Comparison of ENCODE assay signal across 17 mouse cellular contexts in genomic region chr10:126799393-126799792, GRCm38 (mm10).
A peak's percentile ranks its signal among the peaks of the same experiment; 100 is the strongest.
DNase-seq lines count a peak whose midpoint lies in the region; ATAC-seq and TF ChIP-seq lines count a peak whose summit lies in the region.
"Had no signal": no experiment of that assay in that cellular context is flagged by ENCODE, and none has a peak within 500 bp of the region (broad histone marks: within the 10 kb centered on the region; RNA-seq: fewer than 3 reads in every experiment).

No protein-coding gene starts in this region.

- no peak for ATAC-seq in liver, postnatal 0 days
- no peak for ATAC-seq in liver, embryonic 11.5 days (replicated peaks; ENCODE audit: low FRiP score)
- peak; percentile 35; the same call in 1 of the 2 replicates for ATAC-seq in megakaryocyte, adult 5-6 weeks (ENCODE audit: poor library complexity, severe bottlenecking)
- ATAC-seq: intestine, embryonic 16.5 days had no signal

- no peaks in the 10 kb centered on the region for H3K27me3 ChIP-seq in liver, postnatal 0 days (ENCODE audit: insufficient read depth, low read length)
- H3K27me3 ChIP-seq in liver, embryonic 11.5 days (replicated peaks; ENCODE audit: control insufficient read depth, insufficient read depth, low read length) = no peaks in the 10 kb centered on the region
- no peaks in the 10 kb centered on the region for H3K27me3 ChIP-seq in ES-Bruce4 (ENCODE audit: control insufficient read depth, insufficient read depth, low read length, poor library complexity, severe bottlenecking)
- H3K27me3 ChIP-seq: heart, embryonic 15.5 days; limb, embryonic 13.5 days had no signal

- H3K9ac ChIP-seq in liver, postnatal 0 days (replicated peaks) = no peak overlapping the region
- H3K9ac ChIP-seq in liver, embryonic 11.5 days (ENCODE audit: low read depth, low read length) = no peak overlapping the region
- no peak overlapping the region for H3K9ac ChIP-seq in ES-Bruce4 (ENCODE audit: low read depth, poor library complexity, severe bottlenecking)
- H3K9ac ChIP-seq: heart, embryonic 15.5 days; limb, embryonic 13.5 days had no signal

- TF ChIP-seq EP300 in liver, postnatal 0 days (IDR thresholded peaks at IDR 0.05; ENCODE audit: low read depth) = no peak
- TF ChIP-seq EP300 in ES-Bruce4 (IDR thresholded peaks at IDR 0.05; ENCODE audit: insufficient read depth, low read depth, low read length) = no peak

- H3K27ac ChIP-seq in liver, postnatal 0 days (ENCODE audit: low read depth) = no peak overlapping the region
- H3K27ac ChIP-seq in liver, embryonic 11.5 days (ENCODE audit: low read depth, low read length) = no peak overlapping the region
- no peak overlapping the region for H3K27ac ChIP-seq in ES-Bruce4 (ENCODE audit: insufficient read depth, low read length)
- H3K27ac ChIP-seq: heart, embryonic 15.5 days; limb, embryonic 13.5 days had no signal

- no peaks in the 10 kb centered on the region for H3K36me3 ChIP-seq in liver, postnatal 0 days (replicated peaks; ENCODE audit: insufficient read depth, low read length)
- no peaks in the 10 kb centered on the region for H3K36me3 ChIP-seq in liver, embryonic 11.5 days (ENCODE audit: control insufficient read depth, insufficient read depth, low read length)
- H3K36me3 ChIP-seq in ES-Bruce4 (ENCODE audit: control insufficient read depth, insufficient read depth, low read length, poor library complexity, severe bottlenecking) = no peaks in the 10 kb centered on the region
- H3K36me3 ChIP-seq: G1E; heart, embryonic 15.5 days; limb, embryonic 13.5 days had no signal

- TF ChIP-seq CTCF in liver, postnatal 0 days (IDR thresholded peaks at IDR 0.05; ENCODE audit: low read depth) = 0 out of 2 replicates have a peak, but pooled peaks have one; percentile 22
- peak; percentile 21 for TF ChIP-seq CTCF in ES-Bruce4 (IDR thresholded peaks at IDR 0.05; ENCODE audit: low read depth, low read length)

- intact Hi-C loops in heart, postnatal 36 days (cut with DNase I) = no loop called here

- TF ChIP-seq POLR2A in ES-Bruce4 (IDR thresholded peaks at IDR 0.05; ENCODE audit: insufficient read depth, low read length) = no peak

- no peak overlapping the region for H3K4me2 ChIP-seq in liver, postnatal 0 days (ENCODE audit: low read depth, low read length)
- H3K4me2 ChIP-seq in liver, embryonic 11.5 days = no peak overlapping the region
- H3K4me2 ChIP-seq: heart, embryonic 15.5 days; limb, embryonic 13.5 days had no signal

- H3K4me3 ChIP-seq in liver, postnatal 0 days (ENCODE audit: low read depth, low read length) = no peak overlapping the region
- H3K4me3 ChIP-seq in liver, embryonic 11.5 days (ENCODE audit: low read depth, low read length) = no peak overlapping the region
- H3K4me3 ChIP-seq in ES-Bruce4 (ENCODE audit: low read depth, low read length) = no peak overlapping the region
- H3K4me3 ChIP-seq: heart, embryonic 15.5 days; limb, embryonic 13.5 days; myocyte had no signal

- peak; percentile 69 for DNase-seq in heart, adult 11 months
- no peak for DNase-seq in heart, postnatal 36 days
- DNase-seq in liver, postnatal 0 days = no peak
- DNase-seq in liver, embryonic 11.5 days (ENCODE audit: low spot score) = no peak
- no peak for DNase-seq in thymus, postnatal 25 days
- DNase-seq: adrenal gland, postnatal 10 days; B cell, adult 2 months; lung, adult 2 months; retina, postnatal 1 day; thymus, postnatal 14 days had no signal

- WGBS in liver, postnatal 0 days (ENCODE audit: insufficient replicate concordance) = 47% methylated on average over 4 of the region's 4 CpGs
- 48% methylated on average over 4 of the region's 4 CpGs for WGBS in liver, embryonic 11.5 days

- no peaks in the 10 kb centered on the region for H3K4me1 ChIP-seq in liver, postnatal 0 days (ENCODE audit: insufficient read depth)
- H3K4me1 ChIP-seq in liver, embryonic 11.5 days (replicated peaks; ENCODE audit: control insufficient read depth, insufficient read depth, low read length) = no peaks in the 10 kb centered on the region
- no peaks in the 10 kb centered on the region for H3K4me1 ChIP-seq in ES-Bruce4 (ENCODE audit: control insufficient read depth, insufficient read depth, low read length)
- H3K4me1 ChIP-seq: heart, embryonic 15.5 days; limb, embryonic 13.5 days had no signal

- H3K9me3 ChIP-seq in liver, postnatal 0 days (ENCODE audit: low read length) = no peaks in the 10 kb centered on the region
- H3K9me3 ChIP-seq in liver, embryonic 11.5 days (ENCODE audit: control insufficient read depth, low read length) = no peaks in the 10 kb centered on the region
- no peaks in the 10 kb centered on the region for H3K9me3 ChIP-seq in ES-Bruce4 (replicated peaks; ENCODE audit: control insufficient read depth, insufficient read depth, low read length, poor library complexity, severe bottlenecking)
- H3K9me3 ChIP-seq: heart, embryonic 15.5 days; limb, embryonic 13.5 days had no signal
